Mouse (Mus musculus) spleen, adult 2 months (tissue): ENCODE data around the gene Dynll2.

Source experiments
- CTCF ChIP-seq: fragments of 200-500 bp; IDR thresholded peaks from 2 replicates; pipeline ENCODE4 v1.5.1; 2011; ENCODE audit warnings: mild to moderate bottlenecking, inconsistent platforms; ENCODE audit not compliant: insufficient read depth, insufficient read length, insufficient replicate concordance; ENCODE audit errors: extremely low read depth
- POLR2A ChIP-seq: fragments of 200-500 bp; IDR thresholded peaks from 2 replicates; pipeline ENCODE4 v1.6.1; 2011; ENCODE audit warnings: low read depth, low read length, inconsistent platforms

DNA sequence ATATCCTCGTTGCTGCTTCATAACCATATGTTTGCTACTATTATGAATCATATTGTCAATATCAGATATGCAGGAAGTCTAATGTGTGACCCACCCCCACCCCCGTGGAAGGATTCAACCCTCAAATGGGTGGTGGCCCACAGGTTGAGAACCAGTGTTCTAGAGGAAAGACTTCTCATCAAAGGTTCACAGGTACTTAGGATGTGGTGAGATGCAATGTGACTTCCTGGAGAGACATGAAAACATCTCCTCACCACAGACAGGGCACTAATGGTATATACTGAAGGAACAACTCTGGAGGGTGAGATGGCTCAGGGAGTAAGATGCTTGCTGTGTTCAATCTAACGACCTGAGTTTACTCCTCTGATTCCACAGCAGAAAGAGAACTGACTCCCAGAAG lies 51.9 kb downstream of the Dynll2 start:
- TF ChIP-seq CTCF: no peak
- TF ChIP-seq POLR2A: no peak
